Mouse (Mus musculus) kidney, adult 2 months (tissue): ENCODE results near the gene Rccd1. TPM values are rescaled to one million over a fixed set of nuclear protein-coding genes. Genes with fewer than 3 reads are reported as not detected.

ENCODE experiments used
- DNase-seq: peaks from one replicate; pipeline ENCODE4 v3.0.0; 2021
- H3K27ac ChIP-seq: fragments of 200-500 bp; 2 replicates; pipeline ENCODE4 v1.5.1; 2012; ENCODE audit warnings: low read depth, low read length, control low read depth, inconsistent platforms; ENCODE audit not compliant: insufficient read depth
- H3K27me3 ChIP-seq: fragments of 200-500 bp; replicated peaks from 2 replicates; pipeline ENCODE4 v1.6.1; 2012; ENCODE audit warnings: mild to moderate bottlenecking, moderate library complexity, low read length, inconsistent platforms; ENCODE audit not compliant: control insufficient read depth, insufficient read depth
- H3K36me3 ChIP-seq: fragments of 200-500 bp; 2 replicates; pipeline ENCODE4 v1.6.1; 2012; ENCODE audit warnings: mild to moderate bottlenecking, moderate library complexity, low read length, inconsistent platforms; ENCODE audit not compliant: control insufficient read depth, insufficient read depth
- H3K4me1 ChIP-seq: fragments of 200-500 bp; 2 replicates; pipeline ENCODE4 v1.6.1; 2011; ENCODE audit warnings: low read length; ENCODE audit not compliant: control insufficient read depth, insufficient read depth
- H3K4me3 ChIP-seq: fragments of 200-500 bp; 2 replicates; pipeline ENCODE4 v1.5.1; 2011; ENCODE audit warnings: mild to moderate bottlenecking, low read depth, low read length, control low read depth; ENCODE audit not compliant: insufficient read depth
- CTCF ChIP-seq: fragments of 200-500 bp; conservative IDR thresholded peaks from 2 replicates; pipeline ENCODE4 v1.5.1; 2011; ENCODE audit warnings: low read depth, mild to moderate bottlenecking, control low read depth, low read length, moderate library complexity, mixed read lengths; ENCODE audit not compliant: insufficient read depth, insufficient read length
- POLR2A ChIP-seq: fragments of 200-500 bp; IDR thresholded peaks from one replicate; pipeline ENCODE4 v1.6.1; 2011; ENCODE audit warnings: low read depth, low read length, control low read depth
- WGBS: fragments of 180-500 bp; shearing (Covaris S2); methylation state at CpG from one replicate; pipeline ENCODE4 v1.1.7; 2018; 5-methylcytosine and 5-hydroxymethylcytosine counted together
- polyA plus RNA-seq: library from polyadenylated mRNA; depleted of rRNA; stranded (reverse); fragments of >200 nt; gene quantifications from 2 replicates; pipeline ENCODE4 v1.2.3, GENCODE M21; 2012

Rccd1 gene
- polyA plus RNA-seq, 1 experiment: 3.7 TPM

DNA sequence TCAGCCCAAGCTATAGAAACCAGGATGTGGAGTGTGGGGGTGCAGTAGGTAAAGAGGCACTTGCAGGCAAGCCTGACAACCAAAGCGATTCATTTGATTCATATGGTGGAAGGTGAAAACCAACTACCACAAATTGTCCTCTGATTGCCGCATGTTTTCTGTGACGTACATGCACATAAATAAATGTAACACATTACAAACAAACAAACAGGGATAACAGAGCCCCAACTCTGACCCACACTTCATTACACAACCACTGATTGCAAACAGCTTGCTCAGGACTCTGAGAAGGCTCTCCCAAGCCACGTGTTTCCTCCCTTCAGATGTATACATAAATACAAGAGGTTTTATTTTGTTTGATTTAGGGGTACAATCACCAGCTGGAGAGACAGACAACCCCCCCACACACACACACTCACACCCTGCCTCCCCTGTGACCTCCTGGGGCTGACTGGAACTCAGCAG is 45.7 kb upstream of the Rccd1 start:
- Histone ChIP-seq H3K27me3 (no peaks in the 10 kb centered on the region), H3K27ac (peak overlapping the region; percentile 13; the same call in 1 of the 2 replicates), H3K4me3 (peak overlapping the region; percentile 79; the same call in 1 of the 2 replicates), H3K36me3 (no peaks in the 10 kb centered on the region), H3K4me1 (peaks cover 2% of the 10 kb centered on the region; the same call in 1 of the 2 replicates)
- TF ChIP-seq POLR2A (no peak), CTCF (no peak)
- no peak for DNase-seq
- WGBS: 57% methylated on average over 4 of the region's 4 CpGs

DNA sequence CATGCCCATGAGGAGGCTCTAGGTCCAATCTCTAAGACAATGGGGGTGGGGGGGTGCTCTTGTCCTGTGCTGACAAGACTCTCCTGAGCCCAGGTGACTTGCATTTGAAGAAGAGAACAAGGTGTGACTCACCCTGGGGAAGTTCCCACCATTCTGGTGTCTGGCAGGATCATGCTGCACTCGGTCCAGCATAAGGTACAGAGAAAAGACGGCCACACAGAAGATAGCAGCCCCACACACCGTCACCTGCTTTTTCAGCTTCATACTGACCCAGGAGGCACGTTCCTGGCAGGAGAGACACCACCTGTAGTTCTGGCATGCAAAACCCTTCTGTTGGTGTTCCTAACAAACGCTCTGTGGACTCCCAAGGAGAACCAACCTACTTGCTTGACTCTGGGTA is 45.2 kb upstream of the Rccd1 start:
- H3K4me3 ChIP-seq: no peak overlapping the region
- H3K27me3 ChIP-seq: no peaks in the 10 kb centered on the region
- no peak overlapping the region for H3K27ac ChIP-seq
- WGBS: 55% methylated on average over 5 of the region's 5 CpGs
- peaks cover 2% of the 10 kb centered on the region; the same call in 1 of the 2 replicates for H3K4me1 ChIP-seq
- TF ChIP-seq POLR2A (no peak), CTCF (no peak)
- no peak for DNase-seq
- H3K36me3 ChIP-seq: no peaks in the 10 kb centered on the region

DNA sequence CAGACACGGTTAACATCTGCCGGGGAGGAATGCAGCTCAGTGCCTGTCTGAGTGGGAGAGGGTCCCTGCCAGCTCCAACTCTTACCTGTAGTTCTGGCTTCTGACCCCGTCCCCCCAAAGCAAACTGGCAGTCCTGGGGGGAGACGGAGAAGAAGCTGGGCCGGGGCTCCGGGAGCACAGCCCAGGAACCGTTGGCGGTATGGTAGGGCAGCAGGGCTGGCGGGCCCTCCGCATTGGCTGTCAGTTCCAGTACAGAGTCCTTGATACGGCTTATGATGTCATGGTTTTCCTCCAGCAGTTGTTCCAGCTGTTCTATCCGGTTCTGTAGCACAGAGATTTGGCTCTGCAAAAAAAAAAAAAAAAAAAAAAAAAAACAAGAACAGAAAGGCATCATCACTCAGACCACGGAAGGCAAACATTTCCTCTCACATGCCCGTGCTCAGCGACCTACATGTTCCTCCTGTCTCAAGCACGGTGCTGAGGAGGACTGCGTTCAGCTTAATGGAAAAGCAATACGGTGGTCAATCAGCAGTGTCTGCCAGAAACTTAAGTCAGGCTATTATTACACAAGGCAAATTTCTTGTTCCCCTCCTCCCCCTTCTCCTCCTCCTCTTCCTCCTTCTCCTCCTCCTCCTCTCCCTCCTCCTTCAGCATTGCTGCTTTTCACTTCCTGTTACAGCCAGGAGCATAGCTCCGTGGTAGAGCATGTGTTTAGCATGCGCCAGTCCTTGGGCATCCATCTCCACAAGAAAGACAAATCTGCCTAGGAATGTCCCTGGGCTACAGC is 44.6 kb upstream of the Rccd1 start:
- Histone ChIP-seq H3K4me3 (no peak overlapping the region), H3K4me1 (peaks cover 2% of the 10 kb centered on the region; the same call in 1 of the 2 replicates), H3K27ac (no peak overlapping the region), H3K27me3 (no peaks in the 10 kb centered on the region), H3K36me3 (no peaks in the 10 kb centered on the region)
- DNase-seq: no peak
- TF ChIP-seq POLR2A (no peak), CTCF (no peak)
- 68% methylated on average over 20 of the region's 20 CpGs for WGBS

DNA sequence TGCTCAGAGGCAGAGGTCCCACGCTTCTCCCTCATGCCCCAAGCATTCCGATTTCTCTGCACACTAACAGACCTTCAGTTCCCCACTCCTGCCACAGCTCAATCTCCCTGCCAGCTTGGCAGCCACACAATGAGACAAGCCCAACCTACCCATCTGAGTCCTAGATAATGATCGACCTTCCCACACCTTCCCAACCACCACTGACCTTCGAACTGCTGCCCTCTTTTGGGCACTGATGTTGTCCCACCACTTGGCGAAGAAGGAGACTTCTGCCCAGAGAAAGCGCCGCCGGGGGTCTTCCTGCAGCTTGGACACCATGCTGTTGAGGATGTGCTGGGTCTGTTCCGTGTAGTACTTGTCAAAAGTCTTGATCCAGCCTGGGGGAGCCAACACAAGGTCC is 43.8 kb upstream of the Rccd1 start:
- H3K4me1 ChIP-seq: peaks cover 2% of the 10 kb centered on the region; the same call in 1 of the 2 replicates

DNA sequence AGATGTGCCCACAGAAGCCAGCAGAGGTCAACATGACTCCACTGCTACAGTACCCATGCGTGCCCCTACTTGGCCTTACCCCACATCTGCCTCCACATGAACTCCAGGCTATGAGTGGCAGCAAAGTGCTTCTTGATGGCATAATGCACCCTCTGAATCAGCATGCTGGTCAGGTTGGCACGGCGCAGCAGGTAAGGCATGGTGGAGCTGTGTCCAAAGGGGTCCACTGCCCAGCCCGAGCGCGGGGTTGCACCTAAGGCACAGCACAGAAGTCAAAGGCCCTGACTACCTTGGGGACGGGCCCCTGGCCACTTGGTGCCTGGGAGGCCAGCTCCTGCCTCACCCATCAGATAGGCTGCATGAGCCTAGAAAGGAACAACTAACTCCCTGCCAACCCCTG is 43.0 kb upstream of the Rccd1 start:
- no peak for TF ChIP-seq CTCF
- no peak for TF ChIP-seq POLR2A
- no peak overlapping the region for H3K27ac ChIP-seq
- no peaks in the 10 kb centered on the region for H3K36me3 ChIP-seq
- no peaks in the 10 kb centered on the region for H3K27me3 ChIP-seq
- H3K4me3 ChIP-seq: no peak overlapping the region
- H3K4me1 ChIP-seq: peaks cover 2% of the 10 kb centered on the region; the same call in 1 of the 2 replicates
- WGBS: 98% methylated on average over 7 of the region's 7 CpGs
- DNase-seq: no peak

More for the DNA sequence above, 43.8 kb upstream of the Rccd1 start:
- Histone ChIP-seq H3K4me3 (no peak overlapping the region), H3K36me3 (no peaks in the 10 kb centered on the region), H3K27me3 (no peaks in the 10 kb centered on the region), H3K27ac (no peak overlapping the region)
- 83% methylated on average over 9 of the region's 9 CpGs for WGBS
- no peak for TF ChIP-seq CTCF
- TF ChIP-seq POLR2A: no peak
- DNase-seq: no peak

DNA sequence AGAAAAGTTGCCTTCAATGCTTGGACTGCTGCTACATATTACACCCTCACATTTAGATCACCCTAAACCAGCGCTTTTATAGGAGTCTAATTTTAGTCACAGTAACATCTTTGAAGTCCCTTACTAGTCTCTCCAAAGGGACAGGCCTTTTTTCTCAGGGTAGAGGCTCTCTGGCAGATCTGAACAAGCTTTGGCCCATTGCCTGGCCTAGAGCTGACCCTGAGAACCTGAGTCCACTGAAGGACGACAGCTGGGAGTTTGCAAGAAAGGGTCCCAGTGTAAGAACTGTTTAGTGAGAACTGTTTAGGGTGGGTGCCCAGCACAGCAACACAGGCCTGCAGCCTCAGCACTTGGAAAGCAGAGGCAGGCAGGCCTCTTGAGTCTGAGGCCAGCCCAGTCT is 41.5 kb upstream of the Rccd1 start:
- 56% methylated on average over 2 of the region's 2 CpGs for WGBS
- no peaks in the 10 kb centered on the region for H3K27me3 ChIP-seq
- peak; percentile 50 for DNase-seq

DNA sequence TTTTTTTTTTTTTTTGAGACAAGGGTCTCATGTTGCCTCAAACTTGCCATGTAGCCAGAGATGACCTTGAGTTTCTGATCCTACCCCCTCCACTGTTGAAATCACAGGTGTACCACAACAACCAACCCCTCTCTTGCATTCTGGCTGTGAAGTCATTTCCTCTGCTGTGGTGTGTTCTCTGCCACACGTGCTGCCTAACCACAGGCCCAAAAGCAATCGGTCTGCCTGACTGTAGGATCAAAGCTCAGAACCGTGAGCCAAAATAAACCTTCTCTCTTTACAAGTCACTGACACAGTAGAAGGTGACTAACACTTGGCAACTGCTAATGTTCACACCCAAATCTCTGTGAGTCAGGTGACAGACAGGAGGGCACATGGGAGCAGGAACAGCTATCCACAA is 36.2 kb upstream of the Rccd1 start:
- Histone ChIP-seq H3K27ac (no peak overlapping the region), H3K4me1 (no peaks in the 10 kb centered on the region), H3K27me3 (no peaks in the 10 kb centered on the region), H3K4me3 (no peak overlapping the region), H3K36me3 (no peaks in the 10 kb centered on the region)
- no peak for DNase-seq
- TF ChIP-seq POLR2A (no peak), CTCF (no peak)
- 55% methylated on average over 3 of the region's 3 CpGs for WGBS

More for the DNA sequence above, 41.5 kb upstream of the Rccd1 start:
- no peak for TF ChIP-seq POLR2A
- TF ChIP-seq CTCF: no peak
- H3K4me1 ChIP-seq: no peaks in the 10 kb centered on the region
- H3K4me3 ChIP-seq: no peak overlapping the region
- no peak overlapping the region for H3K27ac ChIP-seq
- H3K36me3 ChIP-seq: no peaks in the 10 kb centered on the region
